Mouse (Mus musculus): ENCODE results near the gene Zdhhc15. TPM values are rescaled to one million over a fixed set of nuclear protein-coding genes. Genes with fewer than 3 reads are reported as not detected.

Gene Zdhhc15
- polyA plus RNA-seq, 1 experiment from 2014 or later = 4.1 TPM

GRCm38 (mm10) chrX:104543919-104544595 is 126.8 kb downstream of the Zdhhc15 start:
- no peak for ATAC-seq (replicated peaks; ENCODE audit: insufficient number of reproducible peaks, insufficient read depth, low FRiP score, low read depth)
- no peaks in the 10 kb centered on the region for H3K4me1 ChIP-seq (replicated peaks)
- WGBS = 71% methylated on average over 4 of the region's 4 CpGs

GRCm38 (mm10) chrX:104542635-104543034 is 128.2 kb downstream of the Zdhhc15 start:
- 78% methylated on average over 4 of the region's 4 CpGs for WGBS
- H3K27ac ChIP-seq = no peak overlapping the region
- ATAC-seq (replicated peaks; ENCODE audit: insufficient number of reproducible peaks, insufficient read depth, low FRiP score, low read depth) = no peak

More at GRCm38 (mm10) chrX:104543919-104544595, 126.8 kb downstream of the Zdhhc15 start:
- no peaks in the 10 kb centered on the region for H3K36me3 ChIP-seq
- H3K27ac ChIP-seq = no peak overlapping the region
- no peaks in the 10 kb centered on the region for H3K9me3 ChIP-seq (replicated peaks)
- no peaks in the 10 kb centered on the region for H3K27me3 ChIP-seq
- H3K9ac ChIP-seq = no peak overlapping the region
- no peak overlapping the region for H3K4me2 ChIP-seq
- H3K4me3 ChIP-seq = no peak overlapping the region

GRCm38 (mm10) chrX:104501765-104502164 is 169.1 kb downstream of the Zdhhc15 start:
- 0 out of 2 replicates have a peak, but pooled peaks cover under 1% of the 10 kb centered on the region for H3K27me3 ChIP-seq
- no peak for ATAC-seq (replicated peaks; ENCODE audit: insufficient number of reproducible peaks, insufficient read depth, low FRiP score, low read depth)
- H3K36me3 ChIP-seq = no peaks in the 10 kb centered on the region
- H3K27ac ChIP-seq = no peak overlapping the region
- no peaks in the 10 kb centered on the region for H3K4me1 ChIP-seq (replicated peaks)
- H3K4me3 ChIP-seq = no peak overlapping the region
- no peak overlapping the region for H3K4me2 ChIP-seq
- H3K9me3 ChIP-seq (replicated peaks) = no peaks in the 10 kb centered on the region
- H3K9ac ChIP-seq = no peak overlapping the region
- 80% methylated on average over 5 of the region's 5 CpGs for WGBS

More at GRCm38 (mm10) chrX:104542635-104543034, 128.2 kb downstream of the Zdhhc15 start:
- Histone ChIP-seq H3K9me3 (replicated peaks) (no peaks in the 10 kb centered on the region), H3K27me3 (no peaks in the 10 kb centered on the region), H3K4me1 (replicated peaks) (no peaks in the 10 kb centered on the region), H3K36me3 (no peaks in the 10 kb centered on the region), H3K9ac (no peak overlapping the region), H3K4me2 (no peak overlapping the region), H3K4me3 (no peak overlapping the region)

- no peak for ATAC-seq (replicated peaks; ENCODE audit: insufficient number of reproducible peaks, insufficient read depth, low FRiP score, low read depth)
- no peak overlapping the region for H3K27ac ChIP-seq
- H3K9ac ChIP-seq = no peak overlapping the region
- H3K4me2 ChIP-seq = no peak overlapping the region
- 55% methylated on average over 4 of the region's 4 CpGs for WGBS
- no peaks in the 10 kb centered on the region for H3K4me1 ChIP-seq (replicated peaks)
- no peaks in the 10 kb centered on the region for H3K9me3 ChIP-seq (replicated peaks)
- H3K27me3 ChIP-seq = no peaks in the 10 kb centered on the region; the same call in 1 of the 2 replicates
- H3K4me3 ChIP-seq = no peak overlapping the region
- no peaks in the 10 kb centered on the region for H3K36me3 ChIP-seq
These were observed 181.1 kb downstream of the Zdhhc15 start for GRCm38 (mm10) chrX:104489626-104490355.

- WGBS = 67% methylated on average over 4 of the region's 4 CpGs
- H3K27ac ChIP-seq = no peak overlapping the region
These were observed 181.9 kb downstream of the Zdhhc15 start for GRCm38 (mm10) chrX:104488870-104489467.

GRCm38 (mm10) chrX:104488036-104488435 is 182.8 kb downstream of the Zdhhc15 start:
- Histone ChIP-seq H3K27me3 (no peaks in the 10 kb centered on the region; the same call in 1 of the 2 replicates), H3K4me1 (replicated peaks) (no peaks in the 10 kb centered on the region), H3K27ac (no peak overlapping the region), H3K4me3 (no peak overlapping the region), H3K9ac (no peak overlapping the region), H3K4me2 (no peak overlapping the region), H3K9me3 (replicated peaks) (no peaks in the 10 kb centered on the region), H3K36me3 (no peaks in the 10 kb centered on the region)
- ATAC-seq (replicated peaks; ENCODE audit: insufficient number of reproducible peaks, insufficient read depth, low FRiP score, low read depth) = no peak
- WGBS = 61% methylated on average over 3 of the region's 3 CpGs

More at GRCm38 (mm10) chrX:104488870-104489467, 181.9 kb downstream of the Zdhhc15 start:
- no peak for ATAC-seq (replicated peaks; ENCODE audit: insufficient number of reproducible peaks, insufficient read depth, low FRiP score, low read depth)
- H3K9me3 ChIP-seq (replicated peaks) = no peaks in the 10 kb centered on the region
- no peaks in the 10 kb centered on the region for H3K4me1 ChIP-seq (replicated peaks)
- no peak overlapping the region for H3K4me3 ChIP-seq
- no peaks in the 10 kb centered on the region for H3K36me3 ChIP-seq
- H3K4me2 ChIP-seq = no peak overlapping the region
- H3K9ac ChIP-seq = no peak overlapping the region
- no peaks in the 10 kb centered on the region; the same call in 1 of the 2 replicates for H3K27me3 ChIP-seq

Other genes starting within 250 kb of the Zdhhc15 start
- 1.2 and 1.7 TPM in 2 replicates for gene Uprt, start 188.2 kb downstream of the Zdhhc15 start, polyA plus RNA-seq (2015; fragmentation: Nextera tagmentation; extraction: Ambion mirVana)
- 1.1 and 1.7 TPM in 2 replicates for gene Magee2, start 186.2 kb upstream of the Zdhhc15 start, polyA plus RNA-seq (2015; fragmentation: Nextera tagmentation; extraction: Ambion mirVana)

Data from heart, embryonic 15.5 days (tissue).